Mouse (Mus musculus) macrophage (primary cell): ENCODE measurements around the gene Tectb. TPM values are rescaled to one million over a fixed set of nuclear protein-coding genes. Genes with fewer than 3 reads are reported as not detected.

Source experiments
- H3K27ac ChIP-seq: fragments of 350-480 bp; formaldehyde crosslinking; 2 replicates; pipeline ENCODE4 v1.9.0; 2021
- H3K36me3 ChIP-seq: fragments of 350-480 bp; formaldehyde crosslinking; 2 replicates; pipeline ENCODE4 v1.9.0; 2021; ENCODE audit errors: inconsistent target
- H3K4me3 ChIP-seq: fragments of 350-480 bp; formaldehyde crosslinking; 2 replicates; pipeline ENCODE4 v1.9.0; 2021; ENCODE audit errors: inconsistent target
- H3K79me2 ChIP-seq: fragments of 350-480 bp; formaldehyde crosslinking; 2 replicates; pipeline ENCODE4 v1.9.0; 2021; ENCODE audit errors: inconsistent target
- WGBS: methylation state at CpG from one replicate; pipeline ENCODE4 v1.1.7; 2026; ENCODE audit warnings: inconsistent platforms; ENCODE audit not compliant: missing documents; 5-methylcytosine and 5-hydroxymethylcytosine counted together
- polyA plus RNA-seq: library from polyadenylated mRNA; stranded (reverse); fragments of 250-400 nt; gene quantifications from 3 replicates; pipeline ENCODE4 v1.2.4, GENCODE M21; 2018; ENCODE audit warnings: inconsistent platforms

Tectb gene
- polyA plus RNA-seq, 1 experiment from 2014 or later: not detected

DNA sequence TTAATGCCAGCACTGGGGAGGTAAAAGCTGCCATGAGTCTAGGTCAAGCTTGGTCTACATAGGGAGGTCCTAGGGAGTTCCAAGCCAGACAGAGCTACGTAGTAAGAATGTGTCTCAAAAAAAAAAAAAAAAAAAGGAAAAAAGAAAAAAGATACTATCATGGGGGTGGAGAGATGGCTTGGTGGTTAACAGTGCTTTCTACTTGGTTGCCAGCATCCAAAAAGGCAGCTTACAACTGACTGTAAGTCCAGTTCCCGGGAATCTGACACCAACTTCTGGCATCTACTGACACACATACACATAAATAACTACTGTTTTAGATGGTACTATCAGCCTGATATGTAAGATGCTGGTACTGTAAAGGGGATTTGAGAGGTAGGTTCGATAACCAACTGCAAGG is 28.6 kb downstream of the Tectb start:
- no peak overlapping the region for H3K27ac ChIP-seq
- WGBS: 82% methylated on average over 3 of the region's 3 CpGs
- H3K79me2 ChIP-seq: no peaks in the 10 kb centered on the region
- no peak overlapping the region for H3K4me3 ChIP-seq
- no peaks in the 10 kb centered on the region for H3K36me3 ChIP-seq

GRCm38 (mm10) chr19:55211698-55212097 is 31.2 kb downstream of the Tectb start:
- no peak overlapping the region for H3K27ac ChIP-seq
- no peak overlapping the region for H3K4me3 ChIP-seq
- no peaks in the 10 kb centered on the region for H3K79me2 ChIP-seq
- WGBS: 92% methylated on average over 1 of the region's 1 CpGs
- H3K36me3 ChIP-seq: no peaks in the 10 kb centered on the region

DNA sequence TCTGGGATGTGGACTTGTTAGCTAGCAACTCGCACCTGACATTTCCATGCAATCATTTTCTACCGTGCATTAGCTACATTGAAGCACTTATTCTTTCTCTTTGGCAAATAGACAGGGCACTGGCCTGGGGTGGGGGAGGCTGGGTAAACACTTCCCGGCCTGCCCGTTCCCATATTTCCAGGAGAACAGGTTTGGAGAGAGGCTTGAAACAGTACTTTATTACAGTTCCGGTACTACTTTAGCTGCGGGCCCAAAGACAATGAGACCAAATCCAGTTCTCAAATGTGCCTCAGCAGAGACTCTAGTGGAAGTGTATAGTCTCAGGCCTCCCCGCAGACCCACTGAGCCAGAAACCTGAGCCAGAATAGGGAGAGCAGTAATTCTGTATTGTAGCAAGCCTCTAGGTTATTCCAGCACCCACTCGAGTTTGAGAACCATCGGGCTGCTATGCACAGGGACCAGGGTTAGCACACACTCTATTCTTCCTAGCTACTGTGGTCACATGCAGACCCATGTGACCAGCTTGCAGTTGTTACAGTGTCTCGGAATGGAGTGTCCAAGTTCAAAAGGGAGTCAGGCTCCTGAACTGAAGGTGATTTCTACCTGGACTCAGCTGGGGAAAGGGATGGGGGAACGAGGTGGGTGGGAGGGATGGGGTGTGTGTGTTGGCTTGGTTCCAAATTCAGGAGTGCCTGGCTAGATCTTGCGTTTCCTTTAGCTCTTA is 33.2 kb downstream of the Tectb start:
- 90% methylated on average over 12 of the region's 12 CpGs for WGBS
- no peak overlapping the region for H3K27ac ChIP-seq
- no peaks in the 10 kb centered on the region for H3K36me3 ChIP-seq
- no peaks in the 10 kb centered on the region for H3K79me2 ChIP-seq
- H3K4me3 ChIP-seq: no peak overlapping the region

DNA sequence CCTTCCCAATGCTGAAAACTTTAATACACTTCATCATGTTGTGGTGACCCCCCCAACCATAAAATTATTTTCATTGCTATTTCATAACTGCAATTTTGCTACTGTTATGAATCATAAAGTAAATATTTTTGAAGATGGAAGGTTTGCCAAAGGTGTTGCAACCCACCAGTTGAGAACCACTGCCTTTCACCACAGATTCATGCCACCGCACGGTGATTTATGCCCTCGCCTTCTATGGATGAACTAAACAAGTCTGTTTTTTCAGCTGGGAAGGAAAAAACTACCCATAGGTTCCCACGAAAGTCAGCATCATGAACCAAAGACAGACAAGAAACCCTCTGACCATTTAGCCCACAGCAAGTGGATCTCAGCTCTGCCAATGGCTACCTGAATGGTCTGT is 36.3 kb downstream of the Tectb start:
- 95% methylated on average over 4 of the region's 4 CpGs for WGBS
- Histone ChIP-seq H3K79me2 (no peaks in the 10 kb centered on the region), H3K4me3 (no peak overlapping the region), H3K36me3 (no peaks in the 10 kb centered on the region), H3K27ac (no peak overlapping the region)

DNA sequence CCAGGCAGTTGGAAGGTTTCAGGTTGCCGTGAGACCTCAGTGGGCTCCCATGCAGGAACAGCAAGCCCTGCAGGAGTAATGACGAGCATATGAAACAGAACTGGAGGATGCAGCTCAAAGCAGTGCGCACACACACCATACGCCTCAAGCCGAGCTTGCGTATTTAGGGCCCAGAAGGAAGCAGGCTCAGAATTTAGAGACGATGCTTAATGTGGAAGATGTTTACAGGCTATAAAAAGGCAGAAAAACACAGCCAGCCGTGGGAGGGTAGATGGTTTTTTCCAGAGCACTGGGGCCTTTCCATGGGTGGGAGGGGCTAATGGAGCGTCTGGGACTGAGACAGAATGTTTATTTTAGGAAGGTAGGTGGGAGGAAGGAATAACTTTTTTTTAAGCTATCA is 36.8 kb downstream of the Tectb start:
- H3K4me3 ChIP-seq: no peak overlapping the region
- H3K79me2 ChIP-seq: no peaks in the 10 kb centered on the region
- WGBS: 84% methylated on average over 9 of the region's 9 CpGs
- no peaks in the 10 kb centered on the region for H3K36me3 ChIP-seq
- H3K27ac ChIP-seq: no peak overlapping the region

DNA sequence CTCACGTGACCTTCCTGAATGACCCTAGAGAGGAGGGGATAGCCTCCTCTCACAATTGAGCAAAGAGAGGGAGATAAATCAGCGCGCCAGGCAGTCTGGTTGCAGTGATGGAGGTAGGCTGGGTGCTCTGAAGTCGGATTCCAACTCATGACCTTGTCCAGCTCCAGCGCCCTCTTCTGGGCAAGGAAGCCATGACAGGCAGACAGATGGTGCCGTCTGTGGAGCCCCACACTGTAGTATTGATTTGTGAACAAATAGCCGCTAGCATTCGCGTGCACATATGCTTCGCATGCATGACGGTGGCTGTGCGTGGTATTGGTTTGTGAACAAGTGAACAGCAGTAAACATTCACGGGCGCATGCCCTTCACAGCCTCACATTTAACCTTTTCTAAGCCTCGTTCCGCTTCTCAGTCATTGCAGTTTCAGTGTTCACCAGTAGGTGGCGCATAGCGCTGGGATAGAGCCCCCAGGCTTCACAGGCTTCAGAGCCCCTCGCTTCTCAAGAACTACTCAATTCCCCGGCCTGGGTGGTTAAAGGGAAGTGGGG is 37.7 kb downstream of the Tectb start:
- Histone ChIP-seq H3K36me3 (no peaks in the 10 kb centered on the region), H3K4me3 (peak overlapping the region; percentile 28), H3K79me2 (no peaks in the 10 kb centered on the region), H3K27ac (no peak overlapping the region)
- WGBS: 6% methylated on average over 18 of the region's 20 CpGs

DNA sequence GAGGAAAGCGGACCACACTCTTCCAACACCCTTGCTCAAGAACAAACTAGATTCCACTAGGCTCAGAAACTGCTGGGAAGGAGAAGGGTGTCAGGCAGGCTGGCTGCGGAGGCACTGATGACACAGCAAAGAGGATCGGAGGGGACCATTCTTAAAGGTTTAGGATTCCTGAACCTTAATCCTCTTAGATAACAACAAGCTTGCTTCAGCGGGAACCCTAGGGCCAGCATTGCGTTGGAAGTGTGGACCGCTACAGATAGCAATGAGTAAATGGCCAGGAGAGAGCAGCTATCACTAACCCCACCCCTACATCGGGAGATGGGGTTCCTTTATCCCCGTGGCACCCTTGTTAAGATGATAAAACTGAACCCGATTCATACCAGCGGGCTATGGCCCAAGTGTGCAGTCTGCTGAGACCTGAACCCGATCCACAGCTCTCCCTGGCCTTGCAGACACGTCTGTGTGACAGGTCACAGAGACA is 38.2 kb downstream of the Tectb start:
- Histone ChIP-seq H3K36me3 (no peaks in the 10 kb centered on the region), H3K79me2 (no peaks in the 10 kb centered on the region), H3K4me3 (peak overlapping the region; percentile 28; the same call in 1 of the 2 replicates), H3K27ac (no peak overlapping the region)
- 41% methylated on average over 12 of the region's 12 CpGs for WGBS

DNA sequence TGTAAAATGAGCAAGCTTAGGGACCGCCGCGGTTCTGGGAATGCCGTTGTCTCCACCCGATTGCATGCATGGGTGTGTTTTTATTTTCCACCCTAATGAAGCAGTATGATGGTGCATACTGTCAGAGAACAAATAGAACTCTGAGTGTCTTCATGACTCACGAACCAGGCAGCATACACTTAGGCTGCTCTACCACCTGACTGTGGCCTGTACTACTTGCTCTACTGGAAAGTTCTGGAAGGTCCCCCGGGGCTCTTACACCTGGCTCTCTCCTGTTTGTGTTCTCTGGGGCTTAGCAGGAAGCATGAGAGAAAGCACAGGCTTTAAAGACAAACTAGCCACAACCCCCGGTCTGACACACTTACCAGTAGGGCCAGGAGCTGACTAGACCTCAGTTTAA is 38.8 kb downstream of the Tectb start:
- Histone ChIP-seq H3K4me3 (no peak overlapping the region), H3K79me2 (no peaks in the 10 kb centered on the region), H3K27ac (no peak overlapping the region), H3K36me3 (no peaks in the 10 kb centered on the region)
- WGBS: 86% methylated on average over 8 of the region's 8 CpGs

GRCm38 (mm10) chr19:55221208-55221607 is 40.7 kb downstream of the Tectb start:
- 83% methylated on average over 6 of the region's 6 CpGs for WGBS
- no peaks in the 10 kb centered on the region for H3K79me2 ChIP-seq
- no peak overlapping the region for H3K27ac ChIP-seq
- H3K4me3 ChIP-seq: no peak overlapping the region
- no peaks in the 10 kb centered on the region for H3K36me3 ChIP-seq

GRCm38 (mm10) chr19:55222268-55222667 is 41.7 kb downstream of the Tectb start:
- H3K4me3 ChIP-seq: no peak overlapping the region
- H3K27ac ChIP-seq: no peak overlapping the region
- no peaks in the 10 kb centered on the region for H3K79me2 ChIP-seq
- WGBS: 91% methylated on average over 8 of the region's 9 CpGs
- H3K36me3 ChIP-seq: no peaks in the 10 kb centered on the region

GRCm38 (mm10) chr19:55226621-55227020 is 46.1 kb downstream of the Tectb start:
- no peaks in the 10 kb centered on the region for H3K36me3 ChIP-seq
- WGBS: 78% methylated on average over 5 of the region's 5 CpGs
- no peak overlapping the region for H3K27ac ChIP-seq
- H3K4me3 ChIP-seq: no peak overlapping the region
- H3K79me2 ChIP-seq: no peaks in the 10 kb centered on the region

- H3K79me2 ChIP-seq: no peaks in the 10 kb centered on the region
- H3K27ac ChIP-seq: no peak overlapping the region
Observed at GRCm38 (mm10) chr19:55227135-55227534, 46.6 kb downstream of the Tectb start.

DNA sequence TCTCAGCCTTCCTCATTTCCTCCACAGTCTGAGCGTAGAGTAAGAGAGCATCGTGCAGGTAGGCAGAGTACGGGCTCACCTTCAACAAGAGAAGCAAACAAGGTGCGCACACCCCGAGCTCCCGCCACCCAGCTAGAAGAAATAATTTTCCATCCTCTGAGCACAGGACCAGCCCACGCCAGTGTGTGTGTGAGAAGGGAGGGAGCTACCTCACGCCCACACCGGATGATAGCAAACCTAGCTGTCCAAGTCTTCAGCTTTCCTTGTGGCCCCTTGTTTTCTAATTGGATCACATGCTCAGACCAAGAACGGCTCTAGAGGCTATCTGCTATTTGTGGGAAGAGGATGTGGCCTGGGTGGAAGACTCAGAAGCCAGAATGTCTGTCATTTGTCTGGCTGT is 50.5 kb downstream of the Tectb start:
- Histone ChIP-seq H3K36me3 (no peaks in the 10 kb centered on the region), H3K27ac (no peak overlapping the region), H3K79me2 (no peaks in the 10 kb centered on the region), H3K4me3 (no peak overlapping the region)
- 86% methylated on average over 10 of the region's 10 CpGs for WGBS

More at GRCm38 (mm10) chr19:55227135-55227534, 46.6 kb downstream of the Tectb start:
- Histone ChIP-seq H3K36me3 (no peaks in the 10 kb centered on the region), H3K4me3 (no peak overlapping the region)
- 58% methylated on average over 7 of the region's 7 CpGs for WGBS

DNA sequence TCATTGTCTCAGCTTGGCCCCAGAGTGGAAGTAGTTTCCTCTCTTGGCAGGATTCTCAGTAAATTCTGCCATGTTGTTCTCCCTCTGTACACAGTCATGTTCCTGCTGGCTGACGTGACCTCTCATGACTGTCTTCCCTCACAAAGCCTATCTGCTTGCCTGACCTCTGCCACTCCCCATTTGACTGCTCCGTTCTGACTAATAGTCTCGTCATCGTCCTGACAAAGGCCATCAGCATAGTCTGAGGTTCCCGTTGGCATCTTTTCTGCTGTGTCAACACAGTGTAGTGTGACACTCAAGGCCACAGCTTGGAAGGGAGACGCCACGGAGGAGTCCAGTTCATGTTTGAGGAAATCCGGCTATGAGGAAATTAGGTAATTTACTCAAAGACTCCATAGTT is 51.6 kb downstream of the Tectb start:
- Histone ChIP-seq H3K79me2 (no peaks in the 10 kb centered on the region), H3K36me3 (no peaks in the 10 kb centered on the region), H3K27ac (peak overlapping the region; percentile 33; the same call in 1 of the 2 replicates), H3K4me3 (no peak overlapping the region)
- 38% methylated on average over 8 of the region's 8 CpGs for WGBS

GRCm38 (mm10) chr19:55236026-55236425 is 55.5 kb downstream of the Tectb start:
- H3K36me3 ChIP-seq: no peaks in the 10 kb centered on the region
- H3K27ac ChIP-seq: no peak overlapping the region
- WGBS: 8% methylated on average over 2 of the region's 2 CpGs
- no peaks in the 10 kb centered on the region for H3K79me2 ChIP-seq
- no peak overlapping the region for H3K4me3 ChIP-seq
